Mouse (Mus musculus) frontal cortex, postnatal 10 days (tissue): Measurements from ENCODE around the gene Ptpn1.

Experiments used
- DNase-seq, 2 experiments: peaks; one replicate each; pipeline ENCODE4 v3.0.0; 2022; ENCODE audit warnings: low spot score in 2 of 2, mixed read lengths in 1 of 2

The Ptpn1 gene

GRCm38 (mm10) chr2:168009936-168010668 is 78.2 kb downstream of the Ptpn1 start, which contains the start of gene Ripor3:
Gene Ripor3 (minus strand): TSS chr2:168010618.
- peak; percentile 32 to 38 for DNase-seq

- DNase-seq, result no peak
These were observed 79.0 kb downstream of the Ptpn1 start for GRCm38 (mm10) chr2:168010893-168011292.

DNA sequence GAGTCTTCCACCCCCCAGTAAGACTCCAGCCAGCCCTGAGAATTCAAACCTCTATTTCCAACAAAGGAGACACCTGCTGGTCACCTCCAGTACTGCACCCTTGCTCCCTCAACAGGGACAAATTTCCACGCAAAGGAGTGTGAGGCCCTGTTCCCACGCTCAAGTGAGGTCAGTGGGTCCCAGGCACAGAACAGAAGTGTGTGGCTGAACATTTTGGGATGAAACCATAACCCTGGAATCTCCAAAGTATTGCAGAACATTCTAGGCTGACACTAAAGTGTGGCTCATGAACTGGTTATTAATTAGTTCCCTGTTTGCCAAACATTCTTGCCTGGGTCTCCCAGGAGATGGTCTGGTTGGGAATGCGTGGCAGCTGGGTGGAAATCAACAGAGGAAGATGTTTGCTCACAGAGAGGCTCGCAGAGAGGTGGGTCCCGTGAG is 85.1 kb downstream of the Ptpn1 start:
- peak in 1 of 2 experiments; percentile 62 for DNase-seq

DNA sequence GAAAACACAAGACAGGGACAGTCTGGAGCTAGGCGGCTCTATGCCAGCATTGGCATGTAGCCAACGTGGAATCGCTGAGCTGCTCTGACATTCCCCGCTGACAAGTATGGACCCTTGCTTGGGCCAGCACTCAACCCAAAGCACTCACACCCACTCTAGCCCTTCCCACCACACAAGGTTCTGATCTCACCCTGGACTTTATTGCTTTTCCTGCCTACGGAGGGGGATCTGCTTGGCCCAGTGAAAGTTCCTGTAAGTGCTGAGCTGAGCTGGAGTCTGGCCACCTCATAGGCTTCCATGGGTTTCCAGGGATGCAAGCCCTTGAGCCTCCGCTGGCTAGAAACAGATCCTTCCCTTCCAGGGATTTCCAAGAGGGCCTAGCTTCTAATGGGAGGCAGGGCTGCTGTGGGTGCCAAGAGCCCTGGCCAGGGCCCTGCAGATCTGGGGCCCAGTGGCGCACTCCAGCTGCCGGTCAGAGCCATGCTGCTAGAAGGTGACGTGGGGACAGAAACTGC is 87.4 kb downstream of the Ptpn1 start:
- DNase-seq, result peak; percentile 24 to 35

- DNase-seq, result no peak
These were observed 92.0 kb downstream of the Ptpn1 start for GRCm38 (mm10) chr2:168023763-168024402.

GRCm38 (mm10) chr2:168025174-168025573 is 93.3 kb downstream of the Ptpn1 start:
- DNase-seq, result peak; percentile 42 to 57

DNA sequence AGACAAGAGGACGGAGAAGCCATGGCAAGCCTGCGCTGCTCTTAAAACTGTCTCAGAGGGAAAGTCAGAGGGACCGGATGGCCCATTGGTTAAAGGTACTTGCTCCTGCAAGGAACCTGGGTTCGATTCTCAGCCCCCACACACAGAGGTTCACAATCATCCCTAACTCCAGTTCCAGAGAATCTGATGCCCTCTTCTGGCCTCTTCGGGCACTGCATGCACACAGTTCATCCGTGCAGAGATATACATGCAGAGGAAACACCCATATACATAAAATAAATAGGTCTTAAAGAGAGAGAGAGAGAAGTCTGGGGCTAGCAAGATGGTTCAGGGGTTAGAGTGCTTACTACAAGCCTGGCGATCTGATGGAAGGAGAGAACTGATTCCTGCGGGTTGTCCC is 94.0 kb downstream of the Ptpn1 start:
- no peak for DNase-seq

DNA sequence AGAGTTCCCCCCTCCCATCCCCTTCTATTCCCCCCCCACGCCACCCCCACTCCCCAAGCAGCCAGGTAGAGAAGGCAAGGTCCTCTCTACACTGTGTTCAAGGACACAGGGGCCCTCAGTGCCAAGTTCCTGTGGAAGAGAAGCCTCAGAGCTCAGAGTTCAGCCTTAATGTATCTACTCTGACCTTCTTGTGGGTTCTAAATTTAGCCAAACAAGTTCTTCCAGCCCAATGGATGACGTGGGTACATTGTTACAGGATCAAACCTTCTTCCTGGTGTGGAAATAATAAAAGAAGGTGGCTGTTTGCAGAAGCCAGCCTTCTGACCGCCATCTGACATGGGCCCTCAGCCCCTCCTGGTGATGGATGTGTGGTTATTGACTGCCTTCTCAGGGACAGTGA is 94.6 kb downstream of the Ptpn1 start:
- no peak for DNase-seq

GRCm38 (mm10) chr2:168028376-168028775 is 96.5 kb downstream of the Ptpn1 start:
- no peak for DNase-seq
